Mouse (Mus musculus) cortical plate, adult 2 months (tissue): ENCODE measurements around the gene Slc23a2.
A peak's percentile ranks its signal among the peaks of the same experiment; 100 is the strongest.

Source experiments
- CTCF ChIP-seq: fragments of 200-500 bp; IDR thresholded peaks from 2 replicates; pipeline ENCODE4 v1.5.1; 2011; ENCODE audit warnings: mild to moderate bottlenecking, control low read depth, low read length; ENCODE audit not compliant: insufficient read depth; ENCODE audit errors: extremely low read depth
- POLR2A ChIP-seq: fragments of 200-500 bp; IDR thresholded peaks from 2 replicates; pipeline ENCODE4 v1.6.1; 2011; ENCODE audit warnings: mild to moderate bottlenecking, low read length, control low read depth; ENCODE audit not compliant: insufficient read depth; ENCODE audit errors: extremely low read depth

- TF ChIP-seq POLR2A (peak; percentile 42; the same call in 1 of the 2 replicates), CTCF (no peak)
Measured at GRCm38 (mm10) chr2:132029646-132030417, 115.1 kb downstream of the Slc23a2 start, which contains the start of gene Rassf2.
